Mouse (Mus musculus) mature B cell (primary cell): ENCODE results near the gene Trmo.

Experiments
- in situ Hi-C: fragments of 300-500 bp; cut with MboI; formaldehyde crosslinking; loops from 2 replicates; pipeline ENCODE4 v1.14.3; 2019

The Trmo gene

DNA sequence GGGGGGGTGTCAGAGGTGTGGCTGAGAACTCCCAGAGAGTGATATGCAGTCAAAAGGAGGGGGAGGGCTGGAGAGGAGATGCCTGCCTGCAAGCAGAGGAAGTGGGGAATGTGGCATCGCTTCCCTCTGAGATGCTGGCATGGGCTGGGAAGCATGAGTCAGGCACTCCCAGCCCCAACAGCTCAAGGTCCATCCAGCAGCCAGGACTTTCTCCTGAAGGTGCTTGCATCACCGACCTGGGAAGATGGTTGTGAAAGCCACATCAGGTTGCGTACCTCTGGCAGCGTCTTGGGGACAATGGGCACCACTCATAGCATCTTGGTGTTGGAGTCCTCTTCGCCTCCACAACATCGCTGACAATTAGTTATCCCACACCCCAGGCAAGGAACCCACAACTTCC is 18.8 kb downstream of the Trmo start:
- in situ Hi-C loops: no loop called here

DNA sequence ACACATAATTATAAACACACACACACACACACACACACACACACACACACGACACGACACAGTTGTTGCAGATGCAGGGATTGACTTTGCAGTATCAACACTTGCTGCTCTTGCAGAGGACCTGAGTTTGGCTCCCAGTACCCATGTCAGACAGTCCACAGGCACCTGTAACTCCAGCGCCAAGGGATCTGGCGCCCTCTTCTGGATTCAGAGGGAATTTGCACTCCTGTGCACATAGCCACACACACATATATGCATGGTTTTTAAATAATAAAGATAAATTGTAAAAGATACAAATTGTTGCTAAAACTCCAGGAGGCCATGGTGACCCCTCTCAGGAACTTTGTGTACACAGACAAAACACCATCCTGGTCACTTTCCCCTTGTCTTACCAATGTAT is 20.2 kb downstream of the Trmo start:
- in situ Hi-C loops: no loop called here

DNA sequence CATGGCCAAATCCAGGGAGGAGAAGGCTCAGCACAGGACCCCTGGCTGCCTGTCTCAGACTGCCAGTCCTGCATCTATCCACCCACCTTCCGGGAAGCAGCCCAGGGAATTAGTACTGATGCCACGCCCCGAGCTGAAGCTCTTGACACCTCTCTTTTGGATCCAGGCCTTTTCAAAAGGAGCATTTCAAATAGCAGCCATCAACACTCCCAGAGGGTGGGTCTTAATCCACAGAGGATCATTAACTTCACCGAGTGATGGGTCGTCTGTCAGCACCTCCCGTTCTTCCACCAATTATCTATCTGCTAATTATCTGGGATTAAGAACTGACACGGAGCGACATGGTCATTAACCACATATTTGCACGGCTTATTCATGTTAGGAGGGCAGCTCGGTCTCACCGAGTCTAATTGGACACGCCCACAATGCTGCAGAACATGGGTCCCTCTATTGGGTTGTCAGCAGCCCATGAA is 21.7 kb downstream of the Trmo start:
- in situ Hi-C loops: no loop called here

DNA sequence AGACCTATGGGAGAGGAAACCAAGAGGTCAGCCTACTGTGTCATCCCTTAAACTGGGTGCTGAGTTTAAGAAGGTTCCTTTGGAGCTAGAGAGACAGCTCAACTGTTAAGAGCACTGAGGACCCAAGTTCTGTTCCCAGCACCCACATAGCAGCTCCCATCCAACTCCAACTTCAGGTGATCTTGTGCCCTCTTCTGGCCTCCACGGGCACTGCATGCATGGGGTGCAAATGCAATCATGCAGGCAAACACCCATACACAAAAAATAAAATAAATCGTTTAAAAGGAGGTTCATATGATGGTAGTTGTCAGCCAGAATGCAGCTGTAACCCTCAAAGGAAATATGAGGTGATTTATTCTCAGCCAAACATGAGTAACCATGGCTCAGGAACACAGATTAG is 24.9 kb downstream of the Trmo start:
- in situ Hi-C loops: no loop called here

DNA sequence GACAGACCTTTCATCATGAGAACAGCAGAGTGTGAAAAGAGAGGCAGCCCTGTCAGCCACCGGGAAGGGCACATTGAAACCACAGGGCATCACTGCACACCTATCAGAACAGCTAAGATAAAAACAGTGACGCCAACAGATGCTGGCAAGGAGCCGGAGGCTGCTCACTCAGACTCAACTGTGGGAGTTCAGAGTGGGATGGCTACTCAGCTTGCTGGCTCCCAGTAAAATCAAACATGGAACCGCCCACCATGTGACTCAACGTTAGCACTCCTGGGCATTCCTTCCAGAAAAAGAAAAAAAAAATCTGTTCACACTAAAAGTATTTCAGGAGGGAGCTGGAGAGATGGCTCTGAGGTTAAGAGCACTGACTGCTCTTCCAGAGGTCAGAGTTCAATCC is 28.0 kb downstream of the Trmo start:
- in situ Hi-C loops: no loop called here

DNA sequence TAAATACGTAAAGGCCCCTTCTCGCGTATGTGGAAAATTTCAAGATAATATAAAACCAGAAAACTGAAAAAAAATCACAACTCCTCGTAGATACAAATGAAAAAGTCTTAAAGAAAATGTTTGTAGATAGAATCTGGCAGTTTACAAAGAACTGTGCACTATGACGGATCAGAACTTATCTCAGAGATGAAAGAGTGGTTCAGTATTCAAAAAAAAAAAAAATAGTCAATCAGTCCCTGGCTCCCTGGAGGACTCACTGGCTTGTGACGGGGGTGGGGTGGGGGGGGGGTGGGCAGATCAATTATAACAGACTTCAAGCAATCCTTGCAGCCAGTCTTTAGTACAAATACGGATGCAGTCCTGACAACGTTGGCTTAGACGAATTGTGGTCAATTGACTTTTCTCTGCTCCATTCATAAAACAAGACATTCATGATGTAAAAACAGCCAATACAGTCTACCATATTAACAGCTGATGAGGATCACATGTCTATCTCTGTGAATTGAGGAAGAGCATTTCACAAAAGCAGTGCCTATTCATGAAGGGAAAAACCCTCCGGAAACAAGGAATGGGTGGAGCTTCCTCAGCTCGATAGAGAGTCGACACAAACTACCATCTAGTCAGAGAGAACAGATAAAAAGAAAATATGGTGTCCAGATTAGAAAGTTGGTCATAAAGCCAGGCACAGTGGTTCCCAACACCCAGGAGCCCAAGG is 29.5 kb downstream of the Trmo start:
- in situ Hi-C loops: no loop called here

DNA sequence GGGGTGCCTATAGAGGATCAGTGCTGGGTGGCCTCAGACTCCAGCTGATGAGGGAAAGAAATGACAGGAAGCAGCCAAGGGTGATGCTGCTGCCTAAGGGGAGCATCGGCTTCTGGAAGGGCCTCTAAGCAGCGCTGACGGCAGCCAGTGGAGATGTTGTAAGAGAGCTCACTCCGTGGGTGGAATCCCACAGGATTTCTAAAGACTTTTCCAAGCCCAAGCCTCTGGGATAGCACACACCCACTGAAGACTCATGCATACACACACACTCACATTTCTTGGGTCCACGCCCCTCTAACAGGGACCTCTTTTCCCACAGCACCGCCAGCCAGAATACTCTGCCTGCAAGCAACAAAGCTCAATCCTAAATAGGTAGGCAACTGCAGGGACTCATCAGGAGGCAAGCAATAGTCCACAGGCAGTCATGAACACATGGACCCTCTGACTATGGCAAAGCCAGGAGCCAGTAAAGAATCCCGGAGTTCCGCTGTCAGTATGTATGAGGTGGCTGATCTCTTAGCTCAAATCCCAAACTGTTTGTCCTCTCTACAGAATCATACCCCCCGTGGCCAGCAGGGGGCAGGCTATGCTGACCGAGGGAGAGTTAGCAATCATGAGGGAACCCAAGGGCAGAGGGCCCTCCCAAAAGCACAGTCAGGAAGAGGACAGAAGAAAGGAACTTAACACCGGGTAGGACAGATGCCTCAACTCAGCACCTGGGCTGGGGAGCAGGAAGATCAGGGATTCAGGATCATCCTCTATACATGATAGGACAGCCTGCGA is 32.7 kb downstream of the Trmo start:
- in situ Hi-C loops: no loop called here

DNA sequence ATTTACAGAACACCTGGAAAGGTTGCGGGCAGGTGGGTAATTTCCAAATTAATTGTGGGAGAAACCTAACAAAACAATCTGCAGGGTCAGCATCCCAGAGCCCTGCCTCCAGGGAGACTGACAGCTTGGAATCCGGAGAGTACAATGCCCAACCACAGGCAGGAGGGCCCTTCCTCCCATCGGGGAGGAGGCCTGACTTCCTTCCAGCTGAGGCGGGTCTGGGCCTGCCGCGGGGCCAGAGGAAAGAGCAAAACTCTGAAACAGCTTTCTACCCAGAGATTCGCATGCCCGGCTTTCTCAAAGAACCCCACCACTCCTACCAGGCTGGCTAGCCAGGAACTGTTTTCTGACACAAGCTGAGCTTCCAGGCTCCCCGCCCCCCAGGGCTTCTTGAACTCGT is 36.2 kb downstream of the Trmo start:
- in situ Hi-C loops: no loop called here

DNA sequence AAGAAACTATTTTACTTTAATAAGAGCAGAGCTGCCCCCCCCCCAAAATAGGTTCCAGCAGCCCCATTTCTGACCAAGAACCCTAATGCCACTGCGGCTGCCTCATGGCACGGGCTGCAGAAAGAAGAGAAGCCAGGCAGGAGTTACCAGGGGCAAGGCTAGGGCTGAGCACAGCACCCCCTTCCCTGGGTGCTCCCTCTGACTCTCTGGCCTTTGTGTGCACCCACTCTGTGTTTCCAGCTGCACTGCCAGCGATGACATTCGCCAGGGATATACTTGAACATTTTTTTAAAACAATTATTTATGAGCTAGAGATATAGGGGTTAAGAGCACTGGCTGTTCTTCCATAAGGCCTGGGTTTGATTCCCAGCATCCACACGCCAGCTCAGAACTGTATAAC is 39.7 kb downstream of the Trmo start:
- in situ Hi-C loops: no loop called here

DNA sequence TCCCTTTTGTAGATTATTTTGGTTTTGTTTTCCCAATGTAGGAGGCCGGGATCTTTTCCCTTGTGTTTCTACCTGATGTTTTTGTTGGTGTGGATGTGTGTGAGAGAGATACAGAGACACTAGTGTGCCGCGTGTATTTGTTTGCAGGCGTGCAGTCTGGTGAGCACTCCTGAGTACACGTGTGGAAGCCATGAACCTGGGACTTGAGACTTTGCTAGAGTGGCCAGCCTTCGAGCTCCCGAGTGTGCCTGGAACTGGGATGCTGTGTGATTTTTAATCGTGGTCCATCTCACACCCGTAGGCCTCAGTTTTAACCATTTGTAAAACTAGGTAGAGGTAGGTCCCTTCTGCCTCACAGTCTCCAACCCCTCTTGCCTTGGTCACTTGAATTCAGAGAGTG is 40.3 kb downstream of the Trmo start:
- in situ Hi-C loops: no loop called here

DNA sequence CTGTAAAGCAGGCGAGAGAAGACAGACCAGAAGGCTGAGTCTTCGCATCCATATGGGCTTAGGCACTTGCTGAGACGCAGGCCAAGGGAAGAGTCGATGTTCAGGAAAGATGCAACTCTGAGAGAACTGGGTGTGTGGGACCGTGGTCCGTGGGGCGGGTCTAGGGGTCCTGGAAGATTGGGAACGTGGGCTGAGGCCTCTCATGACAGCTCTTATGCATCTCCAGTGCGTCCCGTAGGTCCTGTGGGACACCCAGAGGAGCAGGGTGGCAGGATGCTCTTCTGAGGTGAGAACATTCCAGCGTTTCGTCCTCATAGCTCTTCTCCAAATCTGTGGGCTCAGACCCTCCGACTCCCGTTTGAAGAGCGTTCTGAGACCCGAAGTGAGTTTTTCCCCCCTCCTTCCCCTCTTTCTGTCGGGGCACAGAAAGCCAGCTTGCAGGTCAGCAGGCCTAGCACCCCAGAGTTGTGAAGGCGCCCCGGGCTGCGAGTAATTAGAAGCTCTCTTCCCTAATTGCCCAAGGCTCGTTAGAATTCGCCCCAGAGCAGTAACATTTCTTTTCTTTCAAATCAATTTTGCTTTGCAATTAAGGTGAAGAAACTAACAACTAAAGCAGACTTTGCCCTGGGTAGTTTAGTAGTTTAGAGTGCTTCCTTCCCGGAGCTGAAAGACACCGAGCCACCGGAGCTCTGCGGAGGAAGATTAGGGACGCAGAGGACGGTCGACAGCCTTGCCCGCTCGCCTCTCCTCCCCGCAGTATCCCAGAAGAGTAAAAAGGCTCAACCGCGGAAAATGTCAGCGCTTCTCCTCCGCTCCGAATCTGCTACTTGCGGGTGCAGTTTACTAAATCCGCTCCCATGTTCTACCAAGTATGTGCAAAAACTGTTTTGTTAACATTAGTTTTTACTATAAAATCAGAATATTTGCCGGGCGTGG is 41.4 kb downstream of the Trmo start:
- in situ Hi-C loops: no loop called here

DNA sequence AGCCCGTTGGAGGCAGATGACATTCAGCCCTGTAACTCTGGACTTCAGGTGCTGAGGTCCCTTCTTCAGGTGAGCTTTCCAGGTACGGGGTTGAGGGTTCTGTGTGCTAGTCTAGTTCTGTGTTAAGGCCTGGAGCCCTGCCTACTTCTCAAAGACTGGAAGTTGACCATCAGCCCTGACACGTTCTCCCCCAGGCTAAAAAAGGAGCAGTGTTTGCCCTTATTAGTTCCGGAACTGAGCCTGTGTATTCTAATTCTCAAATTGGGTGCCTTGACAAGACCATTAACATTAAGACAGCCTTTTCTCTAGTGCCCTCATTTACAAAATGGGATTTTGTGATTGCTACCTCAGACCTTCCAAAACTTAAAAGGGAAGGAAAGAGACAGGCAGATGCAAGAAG is 42.1 kb downstream of the Trmo start:
- in situ Hi-C loops: no loop called here

DNA sequence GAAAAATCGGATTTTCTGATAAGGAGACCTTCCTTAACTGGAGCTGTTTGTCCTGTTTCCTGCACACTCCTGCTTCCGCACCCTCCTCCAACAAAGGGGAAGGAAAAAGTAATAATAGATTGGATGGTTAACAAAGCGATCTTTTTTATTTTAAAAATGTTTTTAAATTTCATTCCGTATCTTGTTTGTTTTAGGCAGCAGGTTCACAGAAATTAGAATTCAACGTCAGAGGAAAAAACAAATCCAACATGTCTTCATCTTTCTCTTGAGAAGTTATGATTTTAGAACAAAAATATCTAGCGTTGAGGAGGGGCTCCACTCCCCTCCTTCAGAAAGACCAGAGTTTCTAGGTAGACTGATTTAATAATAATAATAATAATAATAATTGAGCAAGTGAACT is 43.0 kb downstream of the Trmo start:
- in situ Hi-C loops: no loop called here

DNA sequence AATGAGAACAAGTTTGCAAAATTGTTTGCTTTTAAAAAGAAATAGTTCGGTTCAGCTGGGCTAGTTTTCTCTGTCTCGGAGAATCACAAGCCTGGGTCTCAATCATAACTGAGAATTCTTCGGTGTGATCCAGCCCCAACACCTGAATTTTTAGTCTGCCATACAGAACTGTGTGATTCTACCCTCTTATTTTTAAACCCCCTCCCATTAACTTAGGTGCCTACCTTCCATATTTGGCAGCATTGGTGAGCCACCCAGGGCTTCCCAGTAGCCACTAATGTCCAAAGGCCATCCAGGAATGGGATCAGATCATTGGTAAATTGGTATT is 43.5 kb downstream of the Trmo start:
- in situ Hi-C loops: no loop called here

DNA sequence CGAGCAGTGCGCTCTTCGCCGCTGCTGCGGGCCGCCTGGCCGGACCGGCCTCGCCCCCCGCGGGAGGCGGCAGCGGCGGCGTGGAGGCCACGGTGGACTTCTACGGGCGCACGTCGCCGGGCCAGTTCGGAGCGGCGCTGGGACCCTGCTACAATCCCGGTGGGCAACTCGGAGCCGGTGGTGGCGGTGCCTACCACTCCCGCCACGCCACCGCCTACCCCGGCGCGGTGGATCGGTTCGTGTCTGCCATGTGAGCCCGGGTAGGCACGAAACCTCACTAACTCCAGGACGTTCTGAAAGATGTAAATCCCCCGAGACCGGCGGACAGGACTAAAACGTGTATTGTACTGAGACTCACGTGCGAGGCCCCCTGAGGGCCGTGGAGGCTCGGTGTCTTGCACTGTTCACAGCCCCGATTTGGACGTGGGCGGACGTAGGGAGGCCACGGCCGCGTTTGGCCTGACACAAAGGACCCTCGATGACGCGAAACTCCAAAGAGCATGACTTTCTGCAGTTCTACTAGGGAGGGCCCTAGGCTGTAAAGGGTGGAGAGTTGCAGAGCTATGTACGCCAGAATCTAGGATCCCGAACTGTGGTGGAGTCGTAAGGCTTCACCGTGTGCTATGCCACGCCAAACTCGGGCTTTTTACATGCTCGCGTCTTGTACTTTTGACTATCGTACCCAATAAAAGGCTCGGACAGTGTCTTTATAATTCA is 44.0 kb downstream of the Trmo start:
- in situ Hi-C loops: no loop called here

DNA sequence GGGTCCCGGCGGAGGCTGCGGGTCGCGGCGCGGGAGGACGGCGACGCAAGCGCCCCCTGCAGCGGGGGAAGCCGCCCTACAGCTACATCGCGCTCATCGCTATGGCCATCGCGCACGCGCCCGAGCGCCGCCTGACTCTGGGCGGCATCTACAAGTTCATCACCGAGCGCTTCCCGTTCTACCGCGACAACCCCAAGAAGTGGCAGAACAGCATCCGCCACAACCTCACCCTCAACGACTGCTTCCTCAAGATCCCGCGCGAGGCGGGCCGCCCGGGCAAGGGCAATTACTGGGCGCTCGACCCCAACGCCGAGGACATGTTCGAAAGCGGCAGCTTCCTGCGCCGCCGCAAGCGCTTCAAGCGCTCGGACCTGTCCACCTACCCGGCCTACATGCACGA is 44.9 kb downstream of the Trmo start:
- in situ Hi-C loops: no loop called here

DNA sequence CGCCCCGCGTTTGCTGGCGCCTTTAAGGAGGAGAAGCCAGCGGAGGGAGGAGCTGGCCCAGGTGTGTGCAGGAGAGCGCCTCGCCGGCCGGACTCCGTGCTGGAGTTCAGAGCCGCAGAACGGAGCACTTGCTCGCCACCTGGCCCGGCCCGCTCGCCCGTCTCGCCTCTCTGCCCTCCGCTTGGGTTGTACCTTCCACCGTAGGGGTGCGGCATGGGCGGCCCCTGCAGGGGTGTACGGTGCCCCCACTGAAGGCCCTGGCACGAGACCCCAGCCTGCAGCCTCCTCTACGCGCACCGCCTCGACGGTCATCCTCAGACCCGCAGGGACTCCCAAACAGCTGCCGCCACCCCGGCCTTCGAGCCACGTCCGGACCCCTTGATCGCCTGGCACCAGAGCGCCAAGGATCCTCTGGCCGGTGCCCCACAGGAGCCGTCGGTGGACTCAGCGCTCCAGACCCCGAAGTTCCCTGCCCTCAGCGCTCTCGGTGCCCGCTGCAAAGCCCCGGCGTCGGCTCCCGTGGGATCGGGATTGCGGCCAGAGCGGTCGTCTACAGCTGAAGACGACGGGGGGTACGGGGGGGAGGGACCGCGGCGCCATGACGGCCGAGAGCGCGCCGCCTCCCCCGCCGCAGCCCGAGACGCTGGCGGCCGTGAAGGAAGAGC is 45.5 kb downstream of the Trmo start, which contains the start of gene Foxe1:
Gene Foxe1, plus strand, starts transcription at position 14 of the 665 bp plus-strand sequence.
- in situ Hi-C loops: no loop called here

DNA sequence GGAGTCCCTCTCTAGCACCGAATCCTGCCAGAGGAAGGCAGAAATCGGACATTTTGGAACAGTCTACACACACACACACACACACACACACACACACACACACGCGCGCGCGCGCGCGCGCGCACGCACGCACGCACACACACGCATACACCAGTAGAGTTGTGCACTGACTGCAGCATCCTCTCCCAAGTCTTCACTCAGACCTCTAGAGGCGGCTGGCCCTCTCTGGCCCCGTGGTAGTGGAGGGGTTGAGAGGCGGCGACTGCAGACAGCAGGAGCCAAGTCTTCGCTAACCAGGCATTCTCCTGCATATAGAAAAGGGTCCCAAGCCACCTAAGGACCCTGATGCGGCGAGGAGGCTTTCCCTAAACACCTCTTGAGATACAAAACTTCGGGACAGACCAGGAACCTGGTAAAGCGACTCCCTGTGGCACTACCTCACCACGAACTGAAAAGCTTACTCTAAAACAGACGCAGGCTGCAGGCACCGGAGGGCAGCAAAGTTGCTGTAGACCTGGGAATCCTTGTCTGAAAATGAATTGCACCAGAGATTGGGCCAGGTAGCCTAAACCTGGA is 46.4 kb downstream of the Trmo start:
- in situ Hi-C loops: no loop called here

DNA sequence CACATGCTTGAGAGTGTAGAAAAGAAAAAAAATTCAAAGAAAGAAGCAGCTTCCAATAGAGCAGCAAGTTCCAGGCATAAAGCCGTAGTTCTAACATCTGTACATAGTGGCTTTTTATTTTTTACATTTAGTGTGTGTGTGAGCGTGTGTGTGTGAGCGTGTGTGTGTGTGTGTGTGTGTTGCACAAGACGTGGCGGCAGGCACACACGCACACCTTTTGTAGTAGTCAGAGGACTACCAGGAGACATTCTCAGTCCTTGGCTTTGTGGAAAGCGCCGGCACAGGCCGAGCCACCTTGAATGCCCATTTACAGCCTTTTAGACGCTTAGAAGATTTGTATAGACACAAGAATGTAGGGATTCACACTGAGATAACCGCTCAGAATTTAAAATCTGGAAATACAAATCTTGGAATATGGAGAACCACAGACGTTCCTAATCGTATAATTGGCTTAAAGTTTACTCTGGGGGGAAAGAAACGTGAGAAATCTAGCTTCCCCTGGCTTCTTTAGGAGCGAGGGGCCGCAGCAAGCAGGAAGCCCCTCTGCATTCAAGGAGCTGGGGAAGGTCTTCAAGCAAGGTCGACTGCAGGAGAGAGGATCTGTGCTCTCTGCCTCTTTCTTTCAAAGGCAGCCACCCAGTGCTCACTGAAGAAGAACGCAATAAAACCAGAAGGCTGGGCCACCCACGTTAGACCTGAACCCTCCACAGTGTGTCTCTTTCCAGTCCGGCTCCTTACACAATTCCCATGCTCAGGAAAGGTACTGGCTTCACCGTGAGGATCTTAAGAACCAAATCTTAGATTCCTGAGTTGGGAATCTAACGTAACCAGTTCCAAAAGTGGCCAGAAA is 47.2 kb downstream of the Trmo start:
- in situ Hi-C loops: no loop called here

DNA sequence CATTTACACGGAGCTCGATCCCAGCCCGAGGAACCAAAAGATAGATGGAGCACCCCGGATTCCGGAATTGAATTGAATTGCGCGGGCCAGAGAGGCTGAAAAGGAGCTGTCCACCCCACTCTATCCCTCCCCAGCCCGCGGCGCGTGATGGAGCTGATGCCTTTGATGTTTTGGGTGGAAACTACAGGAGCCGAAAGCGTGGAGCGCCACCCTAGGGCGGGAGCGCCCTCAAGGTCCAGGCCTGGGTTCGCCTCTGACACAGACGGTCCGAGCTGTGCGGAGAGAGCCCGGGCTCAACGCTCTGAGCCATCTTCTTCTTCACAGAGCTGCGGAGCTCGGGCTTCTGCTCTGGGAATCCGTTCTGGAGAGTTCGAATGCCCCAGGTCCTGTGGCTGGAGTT is 49.7 kb downstream of the Trmo start:
- in situ Hi-C loops: no loop called here
